Mouse (Mus musculus) erythroblast, embryonic 14.5 days (primary cell): ENCODE data around the gene Idh1. TPM values are rescaled to one million over a fixed set of nuclear protein-coding genes. Genes with fewer than 3 reads are reported as not detected.

Experiments
- H3K27me3 ChIP-seq: 2 replicates; pipeline ENCODE4 v1.6.1; 2012; ENCODE audit warnings: inconsistent platforms; ENCODE audit not compliant: control insufficient read depth
- H3K36me3 ChIP-seq: 2 replicates; pipeline ENCODE4 v1.6.1; 2012; ENCODE audit warnings: mild to moderate bottlenecking, inconsistent platforms; ENCODE audit not compliant: control insufficient read depth
- H3K4me1 ChIP-seq: 2 replicates; pipeline ENCODE4 v1.6.1; 2012; ENCODE audit warnings: inconsistent platforms; ENCODE audit not compliant: control insufficient read depth
- H3K4me3 ChIP-seq: replicated peaks from 2 replicates; pipeline ENCODE3; 2012; ENCODE audit warnings: moderate library complexity, mild to moderate bottlenecking, inconsistent platforms
- H3K9me3 ChIP-seq: 2 replicates; pipeline ENCODE4 v1.6.1; 2012; ENCODE audit warnings: low read length, inconsistent platforms, mixed read lengths; ENCODE audit not compliant: control insufficient read depth
- GATA1 ChIP-seq: IDR thresholded peaks from 2 replicates; pipeline ENCODE4 v1.6.1; 2012; ENCODE audit warnings: low read length, inconsistent platforms, mixed read lengths
- TAL1 ChIP-seq: IDR thresholded peaks from 3 replicates; pipeline ENCODE4 v1.6.1; 2012; ENCODE audit warnings: low read length, inconsistent platforms, mixed read lengths
- polyA plus RNA-seq: library from polyadenylated mRNA; stranded (reverse); fragments of >175 nt; gene quantifications from 2 replicates; pipeline ENCODE4 v1.2.3, GENCODE M21; 2012

Gene Idh1
- polyA plus RNA-seq, 1 experiment = not detected

GRCm38 (mm10) chr1:65162210-65162609 lies 24.1 kb downstream of the Idh1 start:
- Histone ChIP-seq H3K27me3 (no peaks in the 10 kb centered on the region), H3K4me1 (no peaks in the 10 kb centered on the region), H3K4me3 (no peak overlapping the region), H3K36me3 (peaks cover 23% of the 10 kb centered on the region), H3K9me3 (no peaks in the 10 kb centered on the region)
- TF ChIP-seq TAL1 (no peak), GATA1 (no peak)

- H3K27me3 ChIP-seq = no peaks in the 10 kb centered on the region
- no peaks in the 10 kb centered on the region for H3K9me3 ChIP-seq
- no peaks in the 10 kb centered on the region for H3K4me1 ChIP-seq
- peaks cover 9% of the 10 kb centered on the region; the same call in 1 of the 2 replicates for H3K36me3 ChIP-seq
- no peak overlapping the region for H3K4me3 ChIP-seq
- TF ChIP-seq TAL1 = no peak
- no peak for TF ChIP-seq GATA1
These were observed 30.2 kb downstream of the Idh1 start for GRCm38 (mm10) chr1:65156111-65156510.

GRCm38 (mm10) chr1:65154814-65155213 lies 31.5 kb downstream of the Idh1 start:
- H3K4me1 ChIP-seq = no peaks in the 10 kb centered on the region
- TF ChIP-seq TAL1 (no peak), GATA1 (no peak)
- no peaks in the 10 kb centered on the region for H3K27me3 ChIP-seq
- H3K36me3 ChIP-seq = peaks cover 2% of the 10 kb centered on the region; the same call in 1 of the 2 replicates
- H3K4me3 ChIP-seq = no peak overlapping the region
- H3K9me3 ChIP-seq = no peaks in the 10 kb centered on the region

GRCm38 (mm10) chr1:65147971-65148370 lies 38.3 kb downstream of the Idh1 start:
- H3K36me3 ChIP-seq = no peaks in the 10 kb centered on the region
- no peaks in the 10 kb centered on the region for H3K27me3 ChIP-seq
- no peaks in the 10 kb centered on the region for H3K9me3 ChIP-seq
- no peak overlapping the region for H3K4me3 ChIP-seq
- no peak for TF ChIP-seq GATA1
- TF ChIP-seq TAL1 = no peak
- H3K4me1 ChIP-seq = no peaks in the 10 kb centered on the region

- Histone ChIP-seq H3K4me1 (no peaks in the 10 kb centered on the region), H3K9me3 (no peaks in the 10 kb centered on the region), H3K4me3 (no peak overlapping the region), H3K27me3 (no peaks in the 10 kb centered on the region), H3K36me3 (no peaks in the 10 kb centered on the region)
- TF ChIP-seq GATA1 = no peak
These were observed 39.0 kb downstream of the Idh1 start for GRCm38 (mm10) chr1:65147326-65147725.

GRCm38 (mm10) chr1:65146601-65147000 lies 39.7 kb downstream of the Idh1 start:
- Histone ChIP-seq H3K36me3 (no peaks in the 10 kb centered on the region), H3K4me3 (no peak overlapping the region), H3K27me3 (no peaks in the 10 kb centered on the region), H3K4me1 (no peaks in the 10 kb centered on the region), H3K9me3 (no peaks in the 10 kb centered on the region)
- TF ChIP-seq GATA1 (no peak), TAL1 (no peak)

- TF ChIP-seq TAL1 (no peak), GATA1 (no peak)
- Histone ChIP-seq H3K4me1 (no peaks in the 10 kb centered on the region), H3K36me3 (no peaks in the 10 kb centered on the region), H3K4me3 (no peak overlapping the region), H3K9me3 (no peaks in the 10 kb centered on the region), H3K27me3 (no peaks in the 10 kb centered on the region)
These were observed 41.5 kb downstream of the Idh1 start for GRCm38 (mm10) chr1:65144783-65145182.

GRCm38 (mm10) chr1:65137560-65137959 lies 48.7 kb downstream of the Idh1 start:
- H3K27me3 ChIP-seq = no peaks in the 10 kb centered on the region
- H3K36me3 ChIP-seq = no peaks in the 10 kb centered on the region
- no peak overlapping the region for H3K4me3 ChIP-seq
- H3K9me3 ChIP-seq = no peaks in the 10 kb centered on the region
- H3K4me1 ChIP-seq = no peaks in the 10 kb centered on the region
- TF ChIP-seq GATA1 (no peak), TAL1 (no peak)

- no peaks in the 10 kb centered on the region for H3K9me3 ChIP-seq
- H3K4me1 ChIP-seq = no peaks in the 10 kb centered on the region
- no peaks in the 10 kb centered on the region for H3K27me3 ChIP-seq
- TF ChIP-seq TAL1 (no peak), GATA1 (no peak)
- H3K36me3 ChIP-seq = no peaks in the 10 kb centered on the region
- H3K4me3 ChIP-seq = no peak overlapping the region
These were observed 53.5 kb downstream of the Idh1 start for GRCm38 (mm10) chr1:65132833-65133232.

GRCm38 (mm10) chr1:65131671-65132070 lies 54.6 kb downstream of the Idh1 start:
- Histone ChIP-seq H3K4me3 (no peak overlapping the region), H3K36me3 (no peaks in the 10 kb centered on the region), H3K27me3 (no peaks in the 10 kb centered on the region), H3K9me3 (no peaks in the 10 kb centered on the region), H3K4me1 (no peaks in the 10 kb centered on the region)
- TF ChIP-seq GATA1 (no peak), TAL1 (no peak)
